Mouse (Mus musculus) R1 (cell line): ENCODE measurements around the gene Pxmp4.

Experiments
- DNase-seq: peaks from one replicate; pipeline ENCODE4 v3.0.0-alpha.2; 2018; ENCODE audit warnings: low read depth, low spot score

The Pxmp4 gene

GRCm38 (mm10) chr2:154603638-154604153, at the start of gene Pxmp4:
Pxmp4 (minus strand) TSS chr2:154603708.
- DNase-seq = peak; percentile 100

GRCm38 (mm10) chr2:154651363-154651762, 47.9 kb upstream of the Pxmp4 start, which contains the start of gene Chmp4b:
Chmp4b (plus strand) TSS chr2:154651705.
- DNase-seq = no peak

GRCm38 (mm10) chr2:154650404-154650803, 46.9 kb upstream of the Pxmp4 start:
- peak; percentile 43 for DNase-seq

GRCm38 (mm10) chr2:154648086-154648485, 44.6 kb upstream of the Pxmp4 start:
- peak; percentile 89 for DNase-seq

GRCm38 (mm10) chr2:154646634-154647033, 43.1 kb upstream of the Pxmp4 start:
- DNase-seq = peak; percentile 82

GRCm38 (mm10) chr2:154642712-154643385, 39.3 kb upstream of the Pxmp4 start:
- DNase-seq = peak; percentile 52

- no peak for DNase-seq
Observed at GRCm38 (mm10) chr2:154642005-154642459, 38.5 kb upstream of the Pxmp4 start.

- DNase-seq = no peak
Observed at GRCm38 (mm10) chr2:154641176-154641575, 37.7 kb upstream of the Pxmp4 start.

- DNase-seq = no peak
Observed at GRCm38 (mm10) chr2:154639115-154639514, 35.6 kb upstream of the Pxmp4 start.

- DNase-seq = peak; percentile 64
Observed at GRCm38 (mm10) chr2:154638521-154638920, 35.0 kb upstream of the Pxmp4 start.

GRCm38 (mm10) chr2:154635826-154636225, 32.3 kb upstream of the Pxmp4 start:
- DNase-seq = no peak

GRCm38 (mm10) chr2:154633876-154634644, 30.6 kb upstream of the Pxmp4 start:
- no peak for DNase-seq

GRCm38 (mm10) chr2:154633039-154633742, 29.7 kb upstream of the Pxmp4 start:
- DNase-seq = no peak

- DNase-seq = no peak
Observed at GRCm38 (mm10) chr2:154632203-154632780, 28.8 kb upstream of the Pxmp4 start.

GRCm38 (mm10) chr2:154630531-154630930, 27.0 kb upstream of the Pxmp4 start:
- DNase-seq = no peak

GRCm38 (mm10) chr2:154624137-154624536, 20.6 kb upstream of the Pxmp4 start:
- DNase-seq = peak; percentile 49

- no peak for DNase-seq
Observed at GRCm38 (mm10) chr2:154621684-154622083, 18.2 kb upstream of the Pxmp4 start.

- no peak for DNase-seq
Observed at GRCm38 (mm10) chr2:154617061-154617460, 13.6 kb upstream of the Pxmp4 start.

- DNase-seq = no peak
Observed at GRCm38 (mm10) chr2:154615674-154616073, 12.2 kb upstream of the Pxmp4 start.

- peak; percentile 47 for DNase-seq
Observed at GRCm38 (mm10) chr2:154614841-154615576, 11.5 kb upstream of the Pxmp4 start.
